Mouse (Mus musculus) hindbrain, embryonic 16.5 days (tissue): ENCODE results near the gene Aebp2. TPM values are rescaled to one million over a fixed set of nuclear protein-coding genes. Genes with fewer than 3 reads are reported as not detected.

Source experiments
- ATAC-seq: fragments of 200-750 bp; cut with Nextera tagmentation; 2 replicates; pipeline ENCODE4 v1.8.0; 2017; ENCODE audit warnings: moderate TSS enrichment, moderate library complexity
- H3K27ac ChIP-seq: fragments of 300-500 bp; sonication (generic); 2 replicates; pipeline ENCODE4 v1.5.1; 2014; ENCODE audit warnings: low read depth, mild to moderate bottlenecking, control low read depth, low read length, moderate library complexity
- H3K27me3 ChIP-seq: fragments of 300-500 bp; sonication (generic); replicated peaks from 2 replicates; pipeline ENCODE4 v1.6.1; 2014; ENCODE audit warnings: low read length; ENCODE audit not compliant: control insufficient read depth, insufficient read depth
- H3K36me3 ChIP-seq: fragments of 300-500 bp; sonication (generic); 2 replicates; pipeline ENCODE4 v1.6.1; 2014; ENCODE audit warnings: mild to moderate bottlenecking, low read length, moderate library complexity, mixed read lengths; ENCODE audit not compliant: control insufficient read depth, insufficient read depth
- H3K4me1 ChIP-seq: fragments of 300-500 bp; sonication (generic); 2 replicates; pipeline ENCODE4 v1.6.1; 2014; ENCODE audit warnings: low read depth, low read length; ENCODE audit not compliant: control insufficient read depth, insufficient read depth
- H3K4me2 ChIP-seq: fragments of 300-500 bp; sonication (generic); 2 replicates; pipeline ENCODE4 v1.6.1; 2014; ENCODE audit warnings: mild to moderate bottlenecking, low read length, control low read depth, moderate library complexity
- H3K4me3 ChIP-seq: fragments of 300-500 bp; sonication (generic); 2 replicates; pipeline ENCODE4 v1.5.1; 2014; ENCODE audit warnings: mild to moderate bottlenecking, low read length, control low read depth, moderate library complexity
- H3K9ac ChIP-seq: fragments of 300-500 bp; sonication (generic); 2 replicates; pipeline ENCODE4 v1.6.1; 2014; ENCODE audit warnings: low read depth, mild to moderate bottlenecking, control low read depth, low read length, moderate library complexity
- H3K9me3 ChIP-seq: fragments of 300-500 bp; sonication (generic); 2 replicates; pipeline ENCODE4 v1.6.1; 2014; ENCODE audit warnings: mild to moderate bottlenecking, low read length, moderate library complexity; ENCODE audit not compliant: control insufficient read depth
- WGBS: fragments of 180-500 bp; shearing (Covaris S2); extraction: QIAGEN DNeasy Blood & Tissue Kit; methylation state at CpG from one replicate; pipeline ENCODE4 v1.1.7; 2014; 5-methylcytosine and 5-hydroxymethylcytosine counted together
- polyA plus RNA-seq: library from polyadenylated mRNA; unstranded; fragments of >200 nt; fragmentation: Nextera tagmentation; extraction: Ambion mirVana; gene quantifications from 2 replicates; pipeline ENCODE4 v1.2.1, GENCODE M21; 2015

Gene Aebp2
- polyA plus RNA-seq, 1 experiment from 2014 or later, result 7.7 TPM

DNA sequence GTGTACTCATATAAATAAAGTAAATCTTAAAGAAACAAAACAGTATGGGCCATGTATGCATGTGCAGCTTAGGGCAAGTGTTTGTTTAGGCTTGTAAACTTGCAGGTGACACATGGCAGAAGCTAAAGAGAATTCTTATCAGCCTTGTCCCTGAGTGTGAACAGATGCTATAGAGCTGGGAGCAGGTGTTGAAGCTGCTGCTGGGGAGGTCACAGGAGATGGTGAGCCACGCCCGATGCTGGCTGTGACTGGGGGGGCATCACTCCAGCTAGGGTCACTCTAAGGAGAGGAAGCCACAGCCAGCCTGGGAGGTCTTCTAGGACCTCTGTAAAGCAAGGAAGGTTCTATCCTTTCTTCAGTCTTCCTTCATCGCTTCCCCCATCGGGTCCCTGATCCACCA lies 53.6 kb downstream of the Aebp2 start:
- 93% methylated on average over 4 of the region's 4 CpGs for WGBS
- peaks cover 14% of the 10 kb centered on the region for H3K4me1 ChIP-seq
- H3K36me3 ChIP-seq, result no peaks in the 10 kb centered on the region
- no peak overlapping the region for H3K9ac ChIP-seq
- no peak overlapping the region for H3K27ac ChIP-seq
- H3K9me3 ChIP-seq, result no peaks in the 10 kb centered on the region
- no peak for ATAC-seq
- H3K4me3 ChIP-seq, result no peak overlapping the region
- no peaks in the 10 kb centered on the region for H3K27me3 ChIP-seq
- no peak overlapping the region for H3K4me2 ChIP-seq

- 13% methylated on average over 4 of the region's 4 CpGs for WGBS
- no peaks in the 10 kb centered on the region for H3K36me3 ChIP-seq
- H3K4me3 ChIP-seq, result no peak overlapping the region
- H3K4me2 ChIP-seq, result no peak overlapping the region
- no peaks in the 10 kb centered on the region for H3K9me3 ChIP-seq
- H3K27ac ChIP-seq, result no peak overlapping the region
- no peaks in the 10 kb centered on the region for H3K27me3 ChIP-seq
- H3K9ac ChIP-seq, result no peak overlapping the region
- peaks cover 14% of the 10 kb centered on the region for H3K4me1 ChIP-seq
- ATAC-seq, result no peak
Observed at GRCm38 (mm10) chr6:140677041-140677440, 54.6 kb downstream of the Aebp2 start.

GRCm38 (mm10) chr6:140677960-140678359 lies 55.5 kb downstream of the Aebp2 start:
- no peak overlapping the region for H3K4me3 ChIP-seq
- H3K27ac ChIP-seq, result no peak overlapping the region
- 59% methylated on average over 9 of the region's 9 CpGs for WGBS
- H3K27me3 ChIP-seq, result no peaks in the 10 kb centered on the region
- no peaks in the 10 kb centered on the region for H3K36me3 ChIP-seq
- H3K9ac ChIP-seq, result no peak overlapping the region
- no peak for ATAC-seq
- H3K4me1 ChIP-seq, result peaks cover 17% of the 10 kb centered on the region
- H3K9me3 ChIP-seq, result no peaks in the 10 kb centered on the region
- no peak overlapping the region for H3K4me2 ChIP-seq

DNA sequence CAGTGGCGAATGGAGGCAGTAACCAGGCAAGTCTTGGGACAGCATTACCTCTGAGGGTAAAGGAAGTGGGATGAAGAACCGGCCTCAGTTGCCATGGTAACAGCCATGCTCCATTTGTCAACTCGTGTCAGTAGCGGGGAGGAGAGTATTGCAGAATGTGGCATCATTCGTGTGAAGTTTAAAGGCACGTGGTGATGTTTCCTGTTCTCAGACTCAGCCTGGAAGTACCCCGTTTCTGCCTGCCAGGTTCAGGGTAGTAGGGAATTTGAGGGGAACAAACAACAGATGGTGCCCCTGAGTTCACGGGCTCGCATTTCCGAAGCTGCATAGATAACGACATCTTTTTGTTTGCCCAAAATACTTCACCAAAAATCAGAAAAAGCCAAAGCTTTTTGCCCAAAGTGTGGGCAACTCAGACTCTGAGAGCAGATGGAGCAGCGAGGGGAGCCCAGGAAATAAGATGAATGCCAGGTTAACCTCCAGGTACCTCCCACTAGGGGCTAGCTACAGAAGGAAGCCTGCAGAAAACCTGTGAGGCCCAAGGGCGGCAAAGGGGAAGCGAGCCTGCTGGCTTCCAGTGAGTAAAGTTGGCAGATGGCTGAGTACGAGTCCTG lies 56.3 kb downstream of the Aebp2 start:
- Histone ChIP-seq H3K4me1 (peaks cover 18% of the 10 kb centered on the region), H3K36me3 (no peaks in the 10 kb centered on the region), H3K4me2 (0 out of 2 replicates have a peak overlapping the region, but pooled peaks have one; percentile 7), H3K27ac (no peak overlapping the region), H3K9ac (no peak overlapping the region), H3K4me3 (no peak overlapping the region), H3K9me3 (no peaks in the 10 kb centered on the region), H3K27me3 (no peaks in the 10 kb centered on the region)
- 10% methylated on average over 15 of the region's 15 CpGs for WGBS
- ATAC-seq, result peak; percentile 84

GRCm38 (mm10) chr6:140680713-140681112 lies 58.2 kb downstream of the Aebp2 start:
- no peaks in the 10 kb centered on the region for H3K27me3 ChIP-seq
- ATAC-seq, result no peak
- no peak overlapping the region for H3K4me3 ChIP-seq
- no peak overlapping the region for H3K9ac ChIP-seq
- no peak overlapping the region for H3K27ac ChIP-seq
- H3K36me3 ChIP-seq, result no peaks in the 10 kb centered on the region
- H3K4me1 ChIP-seq, result peaks cover 18% of the 10 kb centered on the region
- 57% methylated on average over 7 of the region's 7 CpGs for WGBS
- H3K9me3 ChIP-seq, result no peaks in the 10 kb centered on the region
- H3K4me2 ChIP-seq, result no peak overlapping the region

DNA sequence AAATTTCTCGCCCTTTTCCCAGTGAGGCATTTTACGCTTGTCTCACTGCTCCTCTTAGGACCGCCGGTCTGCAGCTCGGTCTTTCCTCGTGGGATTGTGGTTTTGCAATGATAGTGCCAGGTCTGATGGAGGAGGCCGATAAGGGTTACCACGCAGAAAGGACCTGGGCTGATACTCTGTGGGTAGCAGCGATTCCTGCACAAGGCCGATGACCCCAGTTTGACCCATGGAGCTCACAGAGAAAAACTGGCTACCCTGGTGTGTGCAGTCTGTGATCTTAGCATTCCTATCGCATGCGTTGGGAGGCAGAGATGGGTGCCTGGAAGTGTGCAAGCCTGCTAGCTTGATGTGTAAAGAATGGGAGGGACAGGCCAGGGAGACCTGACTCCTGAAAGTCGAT lies 60.4 kb downstream of the Aebp2 start:
- WGBS, result 41% methylated on average over 13 of the region's 13 CpGs
- no peak overlapping the region for H3K9ac ChIP-seq
- no peak overlapping the region for H3K4me3 ChIP-seq
- H3K36me3 ChIP-seq, result no peaks in the 10 kb centered on the region
- H3K4me1 ChIP-seq, result peaks cover 18% of the 10 kb centered on the region
- H3K9me3 ChIP-seq, result no peaks in the 10 kb centered on the region
- no peaks in the 10 kb centered on the region for H3K27me3 ChIP-seq
- H3K4me2 ChIP-seq, result no peak overlapping the region
- no peak overlapping the region for H3K27ac ChIP-seq
- no peak for ATAC-seq

- Histone ChIP-seq H3K27me3 (no peaks in the 10 kb centered on the region), H3K27ac (no peak overlapping the region), H3K4me3 (no peak overlapping the region), H3K4me1 (peaks cover 4% of the 10 kb centered on the region; the same call in 1 of the 2 replicates), H3K9me3 (no peaks in the 10 kb centered on the region), H3K9ac (no peak overlapping the region), H3K4me2 (no peak overlapping the region), H3K36me3 (no peaks in the 10 kb centered on the region)
- 91% methylated on average over 11 of the region's 11 CpGs for WGBS
- ATAC-seq, result no peak
Observed at GRCm38 (mm10) chr6:140684403-140684802, 61.9 kb downstream of the Aebp2 start.

DNA sequence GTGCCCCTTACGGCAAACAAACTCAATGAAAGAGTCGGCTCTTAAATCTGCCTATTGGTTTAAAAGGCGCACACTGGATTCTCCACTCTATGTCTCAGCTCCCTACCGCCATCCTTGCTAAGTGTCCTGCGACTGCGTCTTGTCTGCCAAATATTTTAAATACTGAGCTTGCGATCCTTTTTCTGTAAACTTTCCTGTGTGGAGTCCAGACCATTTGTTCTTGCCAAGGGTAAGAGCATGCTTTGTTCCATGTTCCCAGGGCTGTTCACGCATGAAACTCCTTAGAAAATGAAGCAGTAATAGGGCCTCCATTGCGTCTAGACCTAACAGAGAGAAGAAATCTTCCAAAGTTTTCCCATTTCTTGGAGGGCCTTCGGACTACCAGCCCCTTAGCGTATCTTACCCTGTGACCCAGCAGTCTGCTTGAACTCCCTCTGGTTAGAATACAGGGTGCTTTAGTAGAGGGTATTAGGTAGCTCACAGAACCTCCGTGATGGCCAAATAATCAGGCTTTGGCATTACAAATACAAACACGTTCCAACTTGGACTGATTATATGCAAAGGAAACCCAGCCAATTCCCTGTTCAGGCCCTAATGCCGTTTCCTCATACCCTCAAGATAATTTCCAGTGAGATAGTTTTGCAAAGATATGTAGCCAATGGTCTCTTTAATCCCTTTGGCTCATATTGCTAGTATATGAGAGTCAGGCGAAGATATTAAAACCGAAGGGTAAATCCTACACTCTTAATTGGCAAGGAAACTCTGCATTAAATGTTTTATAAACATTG lies 67.3 kb downstream of the Aebp2 start:
- Histone ChIP-seq H3K4me3 (no peak overlapping the region), H3K36me3 (no peaks in the 10 kb centered on the region), H3K9ac (no peak overlapping the region), H3K4me1 (no peaks in the 10 kb centered on the region; the same call in 1 of the 2 replicates), H3K9me3 (no peaks in the 10 kb centered on the region), H3K27ac (no peak overlapping the region), H3K27me3 (no peaks in the 10 kb centered on the region), H3K4me2 (no peak overlapping the region)
- WGBS, result 72% methylated on average over 16 of the region's 16 CpGs
- peak; percentile 60 for ATAC-seq

DNA sequence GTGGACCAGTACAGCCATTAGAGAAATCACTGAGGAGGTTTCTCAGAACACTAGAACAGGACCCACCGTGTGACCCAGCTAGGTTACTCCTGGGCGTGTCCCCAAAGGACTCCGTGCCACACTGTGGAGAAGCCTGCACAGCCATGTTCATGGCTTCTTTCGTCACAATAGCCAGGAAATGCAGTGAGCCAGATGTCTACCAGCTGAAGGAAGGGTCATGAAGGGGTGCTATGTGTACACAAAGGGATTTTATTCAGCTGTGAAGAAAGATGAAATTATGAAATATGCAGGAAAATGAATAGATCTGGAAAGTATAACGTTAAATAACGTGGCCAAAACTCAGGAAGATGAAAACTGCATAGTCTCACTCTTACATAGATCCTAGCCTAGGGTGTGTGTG lies 69.7 kb downstream of the Aebp2 start:
- no peak overlapping the region for H3K9ac ChIP-seq
- H3K9me3 ChIP-seq, result no peaks in the 10 kb centered on the region
- no peak overlapping the region for H3K4me3 ChIP-seq
- no peaks in the 10 kb centered on the region for H3K27me3 ChIP-seq
- ATAC-seq, result no peak
- no peak overlapping the region for H3K4me2 ChIP-seq
- 88% methylated on average over 6 of the region's 6 CpGs for WGBS
- H3K4me1 ChIP-seq, result no peaks in the 10 kb centered on the region; the same call in none of the 2 replicates
- H3K27ac ChIP-seq, result no peak overlapping the region
- no peaks in the 10 kb centered on the region for H3K36me3 ChIP-seq
